Mouse (Mus musculus) neural tube, embryonic 11.5 days (tissue): ENCODE results near the gene Tex38. TPM values are rescaled to one million over a fixed set of nuclear protein-coding genes. Genes with fewer than 3 reads are reported as not detected.

Experiments used
- ATAC-seq: fragments of 200-750 bp; cut with Nextera tagmentation; 2 replicates; pipeline ENCODE4 v1.8.0; 2017; ENCODE audit warnings: moderate number of reproducible peaks, mild to moderate bottlenecking, moderate TSS enrichment, moderate library complexity; ENCODE audit not compliant: insufficient read depth, low FRiP score, low TSS enrichment
- DNase-seq: peaks from one replicate; pipeline ENCODE4 v3.0.0-alpha.2; 2015; ENCODE audit warnings: low spot score
- H3K27ac ChIP-seq: fragments of 300-500 bp; sonication (generic); 2 replicates; pipeline ENCODE4 v1.5.1; 2014; ENCODE audit warnings: low read depth, mild to moderate bottlenecking, low read length
- H3K27me3 ChIP-seq: fragments of 300-500 bp; sonication (generic); 2 replicates; pipeline ENCODE4 v1.6.1; 2014; ENCODE audit warnings: mild to moderate bottlenecking, low read length, mixed read lengths; ENCODE audit not compliant: control insufficient read depth, insufficient read depth
- H3K36me3 ChIP-seq: fragments of 300-500 bp; sonication (generic); 2 replicates; pipeline ENCODE4 v1.6.1; 2014; ENCODE audit warnings: mild to moderate bottlenecking, low read length, moderate library complexity, mixed read lengths; ENCODE audit not compliant: control insufficient read depth, insufficient read depth
- H3K4me1 ChIP-seq: fragments of 300-500 bp; sonication (generic); 2 replicates; pipeline ENCODE4 v1.6.1; 2014; ENCODE audit warnings: low read length, mixed read lengths; ENCODE audit not compliant: control insufficient read depth, insufficient read depth
- H3K4me2 ChIP-seq: fragments of 300-500 bp; sonication (generic); 2 replicates; pipeline ENCODE4 v1.6.1; 2014; ENCODE audit warnings: low read depth, mild to moderate bottlenecking, moderate library complexity
- H3K4me3 ChIP-seq: fragments of 300-500 bp; sonication (generic); 2 replicates; pipeline ENCODE4 v1.5.1; 2014; ENCODE audit warnings: low read depth, low read length
- H3K9ac ChIP-seq: fragments of 300-500 bp; sonication (generic); 2 replicates; pipeline ENCODE4 v1.6.1; 2014; ENCODE audit warnings: mild to moderate bottlenecking, low read length
- H3K9me3 ChIP-seq: fragments of 300-500 bp; sonication (generic); 2 replicates; pipeline ENCODE4 v1.6.1; 2016; ENCODE audit warnings: low read length; ENCODE audit not compliant: control insufficient read depth
- WGBS: fragments of 180-500 bp; shearing (Covaris S2); extraction: QIAGEN DNeasy Blood & Tissue Kit; methylation state at CpG from one replicate; pipeline ENCODE4 v1.1.7; 2014; 5-methylcytosine and 5-hydroxymethylcytosine counted together
- polyA plus RNA-seq: library from polyadenylated mRNA; unstranded; fragments of >200 nt; fragmentation: Nextera tagmentation; extraction: Ambion mirVana; gene quantifications from 2 replicates; pipeline ENCODE4 v1.2.1, GENCODE M21; 2014

Gene Tex38
- polyA plus RNA-seq, result 0.42 TPM in 1 of 2 replicates, not detected in the other

DNA sequence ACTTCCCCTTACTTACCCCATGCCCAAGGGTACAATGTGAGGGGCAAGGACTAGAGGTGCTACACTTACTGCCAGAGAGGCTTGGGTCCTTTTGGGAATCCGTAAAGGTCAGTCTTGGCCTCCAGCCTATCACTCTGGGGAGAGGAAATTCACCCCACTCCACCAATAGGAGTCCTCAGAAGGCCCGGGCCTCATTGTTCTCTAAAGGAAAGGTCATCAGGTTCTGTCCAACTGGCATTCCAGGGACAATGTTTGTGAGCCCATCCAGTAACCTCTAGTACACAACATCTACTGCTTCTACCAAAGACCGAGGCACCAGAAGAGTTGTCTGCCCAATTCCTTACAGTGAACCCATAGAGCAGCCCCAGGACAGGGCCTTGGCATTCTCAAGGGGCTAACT is at the start of gene Tex38:
Gene Tex38, minus strand, starts transcription at position 101 of the 400 bp plus-strand sequence.
- no peak for ATAC-seq
- H3K27ac ChIP-seq, result no peak within 1 kb of the TSS
- 78% methylated on average over 3 of the region's 3 CpGs for WGBS
- no peak for DNase-seq
- H3K4me1 ChIP-seq, result peaks cover 6% of the 10 kb centered on the region; the same call in 1 of the 2 replicates
- H3K36me3 ChIP-seq, result no peaks in the 10 kb centered on the region; the same call in 1 of the 2 replicates
- H3K4me2 ChIP-seq, result no peak within 1 kb of the TSS
- H3K27me3 ChIP-seq, result no peaks in the 10 kb centered on the region
- no peak within 1 kb of the TSS for H3K9ac ChIP-seq
- no peak within 1 kb of the TSS for H3K4me3 ChIP-seq
- H3K9me3 ChIP-seq, result no peaks in the 10 kb centered on the region

DNA sequence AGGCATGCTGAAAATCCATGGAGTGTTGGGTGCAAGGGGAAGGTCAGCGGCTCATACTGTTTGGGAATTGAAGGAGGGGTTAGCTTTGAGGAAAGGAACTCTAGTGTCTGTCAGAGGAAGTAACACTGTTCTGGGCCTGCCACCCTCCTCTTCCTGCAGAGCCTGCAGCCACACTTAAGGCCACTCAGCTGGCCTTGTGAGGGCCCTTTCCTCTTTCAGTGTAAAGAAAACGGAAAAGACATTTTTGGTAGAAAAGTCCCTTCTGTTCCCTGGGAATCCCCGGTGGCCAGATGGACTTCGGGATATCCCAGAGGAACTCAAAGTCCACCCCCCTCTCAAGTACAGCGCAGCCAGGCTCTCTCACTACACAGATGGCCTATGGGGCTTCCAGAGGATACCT is 49.7 kb upstream of the Tex38 start:
- Histone ChIP-seq H3K4me3 (no peak overlapping the region), H3K4me2 (no peak overlapping the region), H3K9me3 (no peaks in the 10 kb centered on the region), H3K36me3 (no peaks in the 10 kb centered on the region), H3K4me1 (no peaks in the 10 kb centered on the region; the same call in 1 of the 2 replicates), H3K9ac (no peak overlapping the region), H3K27me3 (no peaks in the 10 kb centered on the region), H3K27ac (no peak overlapping the region)
- DNase-seq (no peak), ATAC-seq (no peak)
- whole genome bisulfite sequencing, result 76% methylated on average over 5 of the region's 5 CpGs

DNA sequence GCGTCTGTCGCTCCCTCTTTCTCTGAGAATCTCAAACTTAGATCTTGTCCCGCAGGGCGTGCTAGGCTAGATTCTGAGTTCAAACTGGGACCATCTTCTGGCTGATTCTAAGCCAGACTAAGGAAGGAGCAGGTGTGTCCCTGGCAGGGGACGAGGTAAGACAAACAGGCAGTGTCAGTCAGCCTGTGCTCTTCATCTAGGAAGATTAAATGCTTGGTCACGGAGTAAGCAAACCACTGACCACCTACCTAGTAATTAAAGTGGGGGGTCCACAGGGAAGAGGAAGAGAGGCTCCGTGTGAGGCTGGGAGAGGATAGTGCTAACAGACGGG is 47.7 kb upstream of the Tex38 start:
- H3K4me2 ChIP-seq, result peak overlapping the region; percentile 83
- 5% methylated on average over 8 of the region's 8 CpGs for WGBS
- H3K4me1 ChIP-seq, result no peaks in the 10 kb centered on the region; the same call in 1 of the 2 replicates
- no peaks in the 10 kb centered on the region for H3K27me3 ChIP-seq
- H3K9ac ChIP-seq, result peak overlapping the region; percentile 59
- DNase-seq (no peak), ATAC-seq (peak; percentile 37; the same call in 1 of the 2 replicates)
- no peaks in the 10 kb centered on the region for H3K9me3 ChIP-seq
- no peaks in the 10 kb centered on the region for H3K36me3 ChIP-seq
- H3K27ac ChIP-seq, result no peak overlapping the region
- H3K4me3 ChIP-seq, result peak overlapping the region; percentile 60

DNA sequence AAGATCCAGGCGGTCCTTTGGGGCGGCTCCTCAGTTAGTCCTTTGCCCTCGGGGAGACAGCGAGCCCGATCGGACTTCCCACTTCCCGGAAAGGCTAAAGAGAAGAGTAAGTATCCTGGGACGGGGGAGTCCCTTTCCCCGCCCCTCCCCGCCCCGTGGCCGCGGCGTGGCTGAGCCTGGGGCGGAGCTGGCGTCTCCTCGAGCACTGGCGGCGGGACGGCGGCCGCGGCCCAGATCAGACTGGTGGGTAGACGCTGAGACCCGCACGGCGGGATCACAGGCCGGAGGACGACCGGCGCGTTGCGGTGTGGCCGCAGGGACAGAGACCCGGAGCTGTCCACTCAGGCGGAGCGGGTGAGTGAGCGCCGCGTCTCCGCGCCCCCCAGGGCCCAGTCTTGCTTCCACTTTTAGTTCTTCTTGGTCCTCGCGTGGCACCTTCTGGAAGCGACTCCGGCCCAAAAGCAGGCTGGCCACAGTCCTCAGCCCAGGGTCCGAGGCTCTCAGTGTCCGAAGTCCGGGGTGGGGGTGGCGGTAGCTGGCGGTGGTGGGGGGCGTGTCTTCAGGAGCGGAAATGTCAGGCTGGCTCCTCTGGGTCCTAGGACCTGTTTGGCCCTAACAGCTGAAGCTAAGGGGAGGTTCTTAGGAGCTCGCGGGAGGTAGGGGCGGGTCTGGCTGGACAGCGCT is 47.2 kb upstream of the Tex38 start, which contains the start of gene Mob3c:
Gene Mob3c, plus strand, starts transcription at position 205 of the 684 bp plus-strand sequence.
- Histone ChIP-seq H3K9me3 (no peaks in the 10 kb centered on the region), H3K36me3 (no peaks in the 10 kb centered on the region), H3K27me3 (no peaks in the 10 kb centered on the region), H3K4me3 (peak within 1 kb of the TSS; percentile 60), H3K4me2 (peak within 1 kb of the TSS; percentile 83), H3K4me1 (no peaks in the 10 kb centered on the region; the same call in 1 of the 2 replicates), H3K27ac (peak within 1 kb of the TSS; percentile 11; the same call in 1 of the 2 replicates), H3K9ac (peak within 1 kb of the TSS; percentile 59)
- WGBS, result under 1% methylated on average over 57 of the region's 57 CpGs
- ATAC-seq (peak; percentile 89), DNase-seq (peak; percentile 81)

DNA sequence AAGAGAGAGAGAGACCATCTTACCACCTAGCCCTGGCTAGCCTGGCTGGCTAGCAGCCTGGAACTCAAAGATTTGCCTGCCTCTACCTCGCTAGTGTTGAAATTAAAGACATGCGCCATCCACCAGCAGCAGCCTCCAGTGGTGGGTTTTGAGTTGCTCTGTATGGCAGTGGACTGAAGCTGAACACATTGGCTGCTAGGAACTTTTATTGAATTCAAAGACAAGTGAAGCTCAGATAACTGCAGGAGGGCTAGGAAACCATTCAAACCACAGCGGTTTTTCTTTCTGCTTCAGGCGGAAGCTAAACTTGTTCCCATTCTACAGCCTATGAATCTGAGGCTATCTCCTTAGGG is 46.7 kb upstream of the Tex38 start:
- no peak; the same call in 1 of the 2 replicates for ATAC-seq
- Histone ChIP-seq H3K9ac (peak overlapping the region; percentile 59), H3K27ac (peak overlapping the region; percentile 11; the same call in 1 of the 2 replicates), H3K27me3 (no peaks in the 10 kb centered on the region), H3K4me2 (peak overlapping the region; percentile 83), H3K36me3 (no peaks in the 10 kb centered on the region), H3K4me3 (peak overlapping the region; percentile 60), H3K4me1 (no peaks in the 10 kb centered on the region; the same call in 1 of the 2 replicates), H3K9me3 (no peaks in the 10 kb centered on the region)
- WGBS, result 12% methylated on average over 4 of the region's 4 CpGs
- no peak for DNase-seq

DNA sequence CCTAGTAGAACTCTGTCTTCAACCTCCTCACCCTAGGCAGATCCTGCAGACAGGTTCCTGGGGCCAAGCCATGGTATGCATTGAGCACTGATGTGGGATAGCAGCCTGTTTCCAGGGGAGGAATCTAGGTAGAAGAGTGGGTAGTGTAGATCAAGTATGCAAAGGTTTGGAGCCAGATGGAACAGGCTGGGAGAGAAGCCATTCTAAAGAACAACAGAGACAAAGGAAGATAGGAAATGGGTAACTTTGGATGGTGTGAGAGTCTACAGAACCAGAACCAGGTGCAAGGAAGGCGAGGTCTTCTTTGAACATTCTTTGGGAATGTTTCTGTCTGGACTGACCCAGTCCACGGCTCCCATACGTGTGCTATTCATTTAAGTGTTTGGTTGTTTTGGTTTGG is 46.2 kb upstream of the Tex38 start:
- Histone ChIP-seq H3K36me3 (no peaks in the 10 kb centered on the region), H3K9me3 (no peaks in the 10 kb centered on the region), H3K27me3 (no peaks in the 10 kb centered on the region), H3K9ac (no peak overlapping the region), H3K4me3 (no peak overlapping the region), H3K4me2 (no peak overlapping the region), H3K4me1 (no peaks in the 10 kb centered on the region; the same call in 1 of the 2 replicates), H3K27ac (no peak overlapping the region)
- ATAC-seq (no peak), DNase-seq (no peak)
- 74% methylated on average over 3 of the region's 3 CpGs for WGBS

DNA sequence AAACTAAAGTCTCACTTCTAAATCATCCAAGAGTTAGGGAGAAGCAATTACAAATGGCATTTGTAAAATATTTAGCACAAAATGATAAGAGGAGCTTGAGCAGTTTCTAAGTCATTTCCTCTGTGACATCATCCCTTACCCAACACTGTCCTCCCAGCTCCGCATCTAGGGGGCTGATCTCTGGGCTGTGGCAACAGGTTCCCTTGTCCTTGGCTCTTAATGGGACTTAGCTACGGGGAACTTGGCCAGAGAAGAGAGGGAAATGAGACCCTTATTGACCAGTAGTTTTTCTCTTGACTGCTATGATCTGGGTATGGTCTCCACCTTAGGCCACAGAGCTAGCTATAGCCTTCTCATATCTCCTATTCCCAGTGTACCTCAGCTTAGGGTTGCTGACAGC is 44.5 kb upstream of the Tex38 start:
- 76% methylated on average over 2 of the region's 2 CpGs for WGBS
- ATAC-seq (no peak), DNase-seq (no peak)
- Histone ChIP-seq H3K9ac (no peak overlapping the region), H3K4me3 (no peak overlapping the region), H3K4me1 (no peaks in the 10 kb centered on the region; the same call in 1 of the 2 replicates), H3K27ac (no peak overlapping the region), H3K9me3 (no peaks in the 10 kb centered on the region), H3K4me2 (no peak overlapping the region), H3K36me3 (no peaks in the 10 kb centered on the region), H3K27me3 (no peaks in the 10 kb centered on the region)

DNA sequence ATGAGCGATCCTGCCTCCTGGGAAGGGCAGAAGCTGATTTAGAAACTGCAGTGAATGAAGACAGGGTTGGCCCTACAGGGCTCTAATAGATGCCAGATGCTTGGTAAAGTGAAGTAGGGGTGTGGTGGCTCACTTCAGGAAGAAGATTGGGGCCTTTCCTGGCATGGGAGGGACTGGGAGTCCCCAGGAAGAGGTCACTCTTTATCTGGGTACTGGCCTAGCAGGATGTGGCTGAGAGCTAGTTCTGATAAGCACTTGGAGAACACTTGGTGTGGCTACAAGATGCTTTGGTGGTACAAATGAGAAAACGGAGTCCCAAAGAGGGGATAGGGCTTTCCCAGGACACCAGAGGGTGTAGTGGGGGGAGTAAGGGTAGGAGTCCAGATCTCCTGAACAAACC is 43.4 kb upstream of the Tex38 start:
- Histone ChIP-seq H3K4me3 (no peak overlapping the region), H3K27ac (no peak overlapping the region), H3K4me2 (no peak overlapping the region), H3K27me3 (no peaks in the 10 kb centered on the region), H3K9ac (no peak overlapping the region), H3K4me1 (no peaks in the 10 kb centered on the region; the same call in 1 of the 2 replicates), H3K9me3 (no peaks in the 10 kb centered on the region), H3K36me3 (no peaks in the 10 kb centered on the region)
- ATAC-seq, result no peak
- 78% methylated on average over 2 of the region's 2 CpGs for WGBS
- DNase-seq, result no peak

DNA sequence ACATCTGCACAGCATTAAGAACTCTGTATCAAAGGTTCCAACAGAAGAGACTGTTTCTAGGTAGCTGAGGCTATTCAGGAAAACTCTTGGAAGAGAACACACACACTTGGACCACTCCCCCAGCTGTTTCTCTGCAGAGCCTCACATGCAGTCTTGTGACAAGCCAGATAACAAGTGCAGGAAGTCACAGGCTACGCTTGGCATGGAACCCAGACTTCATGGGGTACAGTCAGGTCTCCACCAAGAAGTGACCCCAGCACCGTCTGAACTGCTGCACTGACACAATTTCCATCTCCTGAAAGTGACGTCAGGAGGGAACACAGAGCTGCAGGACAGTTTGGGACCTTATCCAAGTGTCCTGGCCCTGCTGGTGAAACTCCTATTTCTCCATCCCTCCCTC is 41.1 kb upstream of the Tex38 start:
- WGBS, result 91% methylated on average over 3 of the region's 3 CpGs
- Histone ChIP-seq H3K27ac (no peak overlapping the region), H3K4me2 (no peak overlapping the region), H3K4me1 (no peaks in the 10 kb centered on the region), H3K36me3 (no peaks in the 10 kb centered on the region), H3K4me3 (no peak overlapping the region), H3K9me3 (no peaks in the 10 kb centered on the region), H3K9ac (no peak overlapping the region), H3K27me3 (no peaks in the 10 kb centered on the region)
- ATAC-seq (no peak), DNase-seq (no peak)
